Mouse (Mus musculus): ENCODE measurements around the gene Aldoc.

The Aldoc gene

DNA sequence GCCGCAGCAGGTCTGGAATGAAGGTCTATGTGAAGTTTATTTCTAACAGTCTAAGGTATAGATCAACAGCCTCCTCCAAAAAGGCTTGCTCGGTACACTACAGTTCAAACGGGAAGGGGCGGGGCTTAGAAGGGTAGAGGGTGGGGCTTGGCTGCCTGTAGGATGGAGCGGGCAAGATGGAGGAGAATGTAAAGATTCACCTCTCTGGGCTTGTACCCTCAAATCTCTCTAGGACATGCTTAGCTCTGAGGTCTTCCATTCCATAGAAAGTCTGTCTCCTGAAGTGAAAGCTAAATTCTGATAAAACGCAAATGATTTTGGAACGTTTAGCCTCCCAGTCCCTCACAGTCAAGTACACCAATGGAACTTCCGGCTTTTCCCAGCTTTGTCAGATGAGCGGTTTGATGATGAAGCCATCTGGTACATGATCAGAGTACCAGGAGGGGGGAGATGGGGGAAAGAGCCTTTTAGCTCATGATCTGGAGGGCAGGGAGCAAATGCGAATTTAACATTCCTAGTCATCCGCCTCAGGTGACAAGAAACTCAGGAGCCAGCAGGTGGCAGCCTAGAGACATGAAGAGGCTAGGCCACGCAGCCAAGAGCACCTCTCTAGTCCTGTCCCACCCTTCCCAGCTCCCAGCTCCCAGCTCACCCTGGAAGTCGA is 37.5 kb downstream of the Aldoc start:
- in situ Hi-C loops (cut with MboI, MseI) = loop anchor here (5.0 kb wide), 1 partner anchor 37 kb away; no protein-coding TSS in a partner anchor

DNA sequence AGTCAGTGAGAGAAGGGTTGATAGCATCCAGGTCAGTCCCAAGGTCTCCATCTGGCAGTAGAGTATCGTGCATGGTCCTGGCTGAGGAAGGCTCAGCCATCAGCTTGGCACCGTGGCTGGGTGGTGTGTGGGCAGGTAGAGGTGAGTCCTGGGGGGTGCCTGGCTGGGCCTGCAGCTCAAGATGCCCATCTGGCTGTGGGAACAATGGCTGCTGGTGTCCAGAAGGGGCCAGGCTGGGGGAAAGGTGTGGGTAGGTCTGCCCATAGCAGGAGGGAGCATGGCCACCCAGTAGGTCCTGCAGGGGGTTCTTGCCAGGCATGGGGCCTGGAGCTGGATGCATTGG is 38.0 kb downstream of the Aldoc start:
- in situ Hi-C loops (cut with MboI, MseI) = loop anchor here (5.0 kb wide), 1 partner anchor 37 kb away; no protein-coding TSS in a partner anchor

DNA sequence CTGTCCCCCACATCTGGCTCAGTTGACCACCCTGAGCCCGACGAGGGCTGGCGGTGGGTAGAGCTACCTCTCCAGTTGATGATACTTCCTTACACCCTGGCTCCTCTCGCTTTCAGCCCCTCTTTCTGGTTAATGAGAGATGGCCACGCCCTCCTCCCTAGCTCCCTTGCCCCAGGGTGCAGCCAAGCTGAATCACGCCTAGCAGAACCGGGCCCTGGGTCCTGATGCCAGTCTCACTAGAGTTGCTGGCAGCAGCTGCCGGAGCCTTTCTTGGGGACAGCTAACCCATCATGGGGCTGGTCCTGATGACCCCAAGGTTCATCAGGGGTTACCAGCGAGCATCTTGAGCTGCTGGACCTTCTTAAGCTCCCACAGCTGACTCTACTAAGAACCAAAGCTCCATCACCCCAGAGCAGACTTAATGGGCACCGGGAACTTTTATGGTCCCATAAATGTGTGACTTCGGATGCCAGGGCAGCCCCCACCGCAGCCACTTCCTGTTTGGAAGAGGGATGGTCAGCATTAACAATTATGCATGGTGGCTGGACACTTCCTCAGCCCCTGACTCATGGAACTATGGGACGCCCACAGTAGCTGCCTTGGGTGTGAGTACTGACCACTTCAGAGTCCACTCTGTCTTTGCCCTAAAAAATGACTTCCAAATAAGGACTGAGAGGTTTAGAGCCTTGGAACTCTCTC is 40.7 kb downstream of the Aldoc start:
- in situ Hi-C loops (cut with MboI, MseI) = loop anchor here (5.0 kb wide), 1 partner anchor 34 kb away; no protein-coding TSS in a partner anchor

DNA sequence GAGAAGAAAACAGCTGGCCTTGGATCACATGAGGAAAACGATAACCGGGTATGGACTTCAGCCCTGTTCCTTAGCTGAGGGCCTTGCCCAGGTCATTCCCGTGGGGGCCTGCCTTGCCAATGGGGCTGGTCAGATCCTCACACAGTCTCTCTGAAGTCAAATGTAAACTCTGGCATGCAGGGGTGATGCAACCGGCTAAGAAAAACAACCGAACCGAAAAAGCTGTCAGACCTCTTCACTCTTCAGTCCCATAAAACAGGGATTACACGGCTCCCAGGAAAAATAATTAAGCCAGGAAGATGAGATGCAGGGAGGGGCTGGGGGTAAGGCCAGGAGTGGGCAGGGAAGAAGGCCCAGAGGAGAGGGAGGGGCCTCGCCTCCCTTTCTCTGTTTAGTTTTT is 41.3 kb downstream of the Aldoc start:
- in situ Hi-C loops (cut with MboI, MseI) = loop anchor here (5.0 kb wide), 1 partner anchor 33 kb away; no protein-coding TSS in a partner anchor

GRCm38 (mm10) chr11:78367456-78368225 is 44.9 kb downstream of the Aldoc start:
- in situ Hi-C loops (cut with MboI, MseI) = no loop called here

DNA sequence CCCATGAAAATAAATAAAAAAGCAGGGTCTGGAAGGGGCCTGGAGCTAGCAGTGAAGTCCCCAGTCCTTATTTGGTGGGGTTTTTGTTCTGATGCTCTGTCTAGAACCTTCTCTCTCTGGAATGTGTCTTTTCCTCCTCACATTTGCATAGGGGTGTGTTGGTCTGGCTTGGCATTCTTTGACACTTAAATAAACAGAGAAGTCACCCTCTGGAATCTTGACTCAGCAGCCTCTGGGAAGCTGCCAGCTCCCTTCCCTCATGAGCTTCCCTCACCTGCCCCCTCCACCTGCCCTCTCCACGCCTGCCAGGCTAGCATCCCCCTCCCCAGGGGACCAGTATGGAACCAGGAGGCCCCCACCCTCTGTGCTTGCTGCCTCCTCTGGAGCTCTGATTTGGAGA is 47.6 kb downstream of the Aldoc start:
- in situ Hi-C loops (cut with MboI, MseI) = no loop called here

GRCm38 (mm10) chr11:78371711-78372110 is 48.9 kb downstream of the Aldoc start:
- in situ Hi-C loops (cut with MboI, MseI) = no loop called here

- in situ Hi-C loops (cut with MboI, MseI) = no loop called here
These were observed 49.4 kb downstream of the Aldoc start for GRCm38 (mm10) chr11:78372166-78372565.

DNA sequence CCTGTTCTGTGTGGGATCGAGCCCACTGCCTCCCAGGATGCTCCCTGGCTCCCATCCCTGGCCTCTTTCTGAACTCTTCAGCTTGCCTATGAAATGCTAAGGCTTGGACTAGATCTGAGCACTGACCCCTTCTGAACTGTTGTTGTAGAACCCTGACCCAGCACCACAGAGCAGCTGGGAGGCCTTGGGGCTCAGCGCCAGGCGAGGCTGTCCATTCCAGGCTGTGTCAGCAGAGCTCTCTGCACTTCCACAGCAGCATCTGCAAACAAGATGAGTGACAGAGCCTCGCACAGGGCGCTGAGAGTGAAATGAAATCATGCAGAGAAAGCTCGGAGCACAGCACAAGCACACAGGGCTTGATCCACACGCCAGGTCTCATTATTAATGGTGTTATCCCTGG is 49.8 kb downstream of the Aldoc start:
- in situ Hi-C loops (cut with MboI, MseI) = no loop called here

GRCm38 (mm10) chr11:78374147-78374546 is 51.4 kb downstream of the Aldoc start:
- in situ Hi-C loops (cut with MboI, MseI) = no loop called here

Measured in T-helper 17 cell (primary cell).